Mouse (Mus musculus): Measurements from ENCODE around the gene Gbgt1. TPM values are rescaled to one million over a fixed set of nuclear protein-coding genes. Genes with fewer than 3 reads are reported as not detected.
"Not testable (repeated sequence)": the region's sequence is repeated elsewhere in the genome, so short reads cannot be mapped to it uniquely, and the experiment has no call there.

The Gbgt1 gene
- total RNA-seq (2015) (not detected in 2 replicates), total RNA-seq (2017) (0.48 TPM in 1 of 2 replicates, not detected in the other)

DNA sequence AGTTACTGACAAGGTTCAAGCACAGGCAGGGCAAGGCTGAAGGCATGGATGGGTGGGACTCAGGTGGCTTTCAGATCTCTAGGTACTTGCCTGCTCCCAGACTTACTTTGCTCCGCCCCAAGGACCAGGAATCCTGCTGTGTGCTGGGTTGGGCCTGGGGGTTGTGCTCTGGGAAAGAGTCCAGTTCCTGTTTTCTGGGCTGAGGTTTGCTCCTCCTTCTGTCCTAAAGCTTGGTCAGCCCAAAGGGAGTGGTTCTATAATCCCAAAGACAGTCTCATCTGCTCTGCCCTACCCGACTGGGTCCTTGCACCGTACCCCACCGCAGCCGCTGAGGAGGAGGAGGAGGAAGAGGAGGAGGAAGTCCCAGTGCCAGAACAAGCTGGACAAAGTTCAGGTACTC is at the start of gene Gbgt1:
Gene Gbgt1 (plus strand): TSS at position 221 of the 400 bp plus-strand sequence.
- peak; percentile 62 for ATAC-seq (ENCODE audit: poor library complexity, severe bottlenecking)

- no peak for ATAC-seq (ENCODE audit: poor library complexity, severe bottlenecking)
Observed at GRCm38 (mm10) chr2:28447315-28447670, 49.4 kb upstream of the Gbgt1 start.

DNA sequence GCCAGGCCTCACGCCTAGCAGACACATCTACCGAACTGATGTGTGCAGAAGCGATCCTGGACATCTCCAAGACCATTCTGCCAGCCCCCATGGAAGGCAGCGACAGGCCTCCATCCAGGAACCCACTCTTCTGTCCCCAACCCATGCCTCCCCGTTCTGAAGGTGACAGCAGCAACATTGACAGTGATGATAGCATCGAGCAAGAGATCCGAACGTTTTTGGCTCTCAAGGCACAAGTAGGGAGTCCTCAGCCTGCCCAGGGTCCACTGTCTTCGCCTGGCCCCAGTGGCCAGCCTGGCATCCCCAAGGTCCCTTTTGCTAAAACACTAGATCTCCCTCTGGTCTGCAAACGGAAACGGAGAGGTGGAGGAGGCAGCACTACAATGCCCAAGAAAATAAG is 45.0 kb upstream of the Gbgt1 start:
- no peak for ATAC-seq (ENCODE audit: poor library complexity, severe bottlenecking)

- no peak for ATAC-seq (ENCODE audit: poor library complexity, severe bottlenecking)
Observed at GRCm38 (mm10) chr2:28453539-28453938, 43.2 kb upstream of the Gbgt1 start.

DNA sequence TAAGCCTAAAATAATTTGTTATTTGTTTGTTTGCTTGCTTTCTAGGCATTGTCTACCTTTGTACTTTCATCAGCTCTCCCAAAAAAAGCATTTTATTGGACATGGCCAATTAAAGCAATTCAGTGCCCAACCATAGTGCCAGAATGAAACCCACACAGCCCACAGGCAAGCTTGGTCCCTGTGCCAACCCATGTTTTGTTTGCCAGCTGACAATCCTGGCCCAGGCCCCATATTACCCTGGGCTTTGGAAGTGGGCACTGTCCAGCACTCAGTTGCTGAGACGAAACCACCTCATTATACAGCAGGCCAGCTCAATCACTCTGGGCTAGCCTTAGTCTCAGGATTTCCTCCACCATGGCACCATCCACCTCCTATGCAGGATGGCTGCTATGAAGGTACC is 40.1 kb upstream of the Gbgt1 start:
- no peak for ATAC-seq (ENCODE audit: poor library complexity, severe bottlenecking)

DNA sequence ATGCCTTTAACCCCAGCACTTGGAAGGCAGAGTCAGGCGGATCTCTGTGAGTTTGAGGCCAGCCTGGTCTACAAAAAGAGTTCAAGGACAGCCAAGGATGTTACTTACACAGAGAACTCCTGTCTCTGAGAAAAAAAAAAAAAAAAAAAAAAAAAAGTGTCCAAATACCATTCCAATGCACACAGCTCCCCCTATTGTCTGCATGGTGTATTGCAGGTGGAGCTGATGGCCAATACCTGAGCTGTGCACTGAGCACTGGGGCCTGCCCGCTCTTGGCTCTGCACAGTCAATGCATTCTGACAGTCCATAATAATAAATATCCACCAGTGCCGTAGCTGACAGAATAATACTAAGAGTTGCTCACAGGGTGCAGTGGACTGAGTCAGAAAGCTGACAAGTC is 32.8 kb upstream of the Gbgt1 start:
- ATAC-seq (ENCODE audit: poor library complexity, severe bottlenecking): peak; percentile 44

- ATAC-seq (ENCODE audit: poor library complexity, severe bottlenecking): no peak
Observed at GRCm38 (mm10) chr2:28464919-28465318, 31.8 kb upstream of the Gbgt1 start.

GRCm38 (mm10) chr2:28465836-28466518 is 30.7 kb upstream of the Gbgt1 start, which contains the start of gene 1700007K13Rik:
TSS of gene 1700007K13Rik (minus strand) at chr2:28466332.
- ATAC-seq (ENCODE audit: poor library complexity, severe bottlenecking): no peak

DNA sequence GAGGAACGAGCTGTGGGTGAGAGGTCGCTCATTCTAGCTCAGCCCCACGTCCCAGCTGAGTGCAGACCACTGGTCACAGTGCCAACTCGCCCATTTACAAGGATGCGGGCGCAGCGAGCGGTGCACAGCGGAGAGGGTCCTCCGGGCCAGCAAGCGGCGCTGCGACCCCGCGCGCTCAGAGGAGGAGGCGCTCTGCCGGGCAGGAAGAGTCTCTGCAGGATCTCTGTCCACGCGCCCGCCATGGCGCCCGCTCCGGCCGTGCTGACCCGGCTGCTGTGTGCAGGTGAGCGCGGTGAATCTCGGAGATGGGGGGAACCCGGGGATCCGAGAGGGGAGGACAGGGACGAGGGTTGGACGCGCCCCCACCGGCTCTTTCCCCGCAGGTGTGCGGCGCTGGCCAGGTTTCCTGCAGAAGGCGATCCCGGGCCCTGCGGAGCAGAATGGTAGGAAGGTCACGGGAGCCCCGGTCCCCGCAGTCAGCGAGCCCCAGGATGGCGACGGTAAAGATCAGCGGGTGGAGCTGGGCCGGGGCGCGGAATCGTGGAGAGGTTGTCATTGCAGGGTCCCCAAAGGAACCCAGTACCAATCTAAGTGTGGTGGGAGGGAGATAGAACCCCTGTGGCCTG is 28.7 kb upstream of the Gbgt1 start, which contains the start of gene Mrps2:
Gene Mrps2 (plus strand): TSS at position 207 of the 626 bp plus-strand sequence.
- ATAC-seq (ENCODE audit: poor library complexity, severe bottlenecking): peak; percentile 98

GRCm38 (mm10) chr2:28468486-28469225 is 28.0 kb upstream of the Gbgt1 start:
- ATAC-seq (ENCODE audit: poor library complexity, severe bottlenecking): no peak

GRCm38 (mm10) chr2:28469461-28469860 is 27.2 kb upstream of the Gbgt1 start:
- no peak for ATAC-seq (ENCODE audit: poor library complexity, severe bottlenecking)

GRCm38 (mm10) chr2:28470591-28470990 is 26.1 kb upstream of the Gbgt1 start:
- no peak for ATAC-seq (ENCODE audit: poor library complexity, severe bottlenecking)

- ATAC-seq (ENCODE audit: poor library complexity, severe bottlenecking): not testable (repeated sequence)
Observed at GRCm38 (mm10) chr2:28472011-28472410, 24.7 kb upstream of the Gbgt1 start.

DNA sequence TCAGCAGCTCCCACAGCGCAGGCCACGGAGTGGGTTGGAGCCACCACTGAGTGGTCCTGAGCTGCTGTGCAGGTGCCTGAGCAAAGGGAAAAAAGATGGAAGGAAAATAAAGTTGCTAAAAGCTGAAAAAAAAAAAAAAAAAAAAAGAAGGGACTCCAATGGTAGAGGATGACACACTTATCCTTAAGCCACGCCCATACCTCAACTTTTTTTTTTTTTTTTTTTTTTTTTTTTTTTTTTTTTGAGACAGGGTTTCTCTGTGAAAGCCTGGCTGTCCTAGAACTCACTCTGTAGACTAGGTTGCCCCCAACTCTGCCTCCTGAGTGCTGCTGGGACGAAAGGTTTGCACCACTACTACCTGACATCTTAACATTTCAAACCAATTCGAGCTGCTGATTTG is 18.7 kb upstream of the Gbgt1 start:
- not testable (repeated sequence) for ATAC-seq (ENCODE audit: poor library complexity, severe bottlenecking)

GRCm38 (mm10) chr2:28479208-28480204 is 17.2 kb upstream of the Gbgt1 start:
- ATAC-seq (ENCODE audit: poor library complexity, severe bottlenecking): no peak

GRCm38 (mm10) chr2:28483861-28484260 is 12.8 kb upstream of the Gbgt1 start:
- ATAC-seq (ENCODE audit: poor library complexity, severe bottlenecking): no peak

- ATAC-seq (ENCODE audit: poor library complexity, severe bottlenecking): no peak
Observed at GRCm38 (mm10) chr2:28494521-28494920, 2.2 kb upstream of the Gbgt1 start.

GRCm38 (mm10) chr2:28495207-28495756 is 1.4 kb upstream of the Gbgt1 start:
- ATAC-seq (ENCODE audit: poor library complexity, severe bottlenecking): peak; percentile 81

DNA sequence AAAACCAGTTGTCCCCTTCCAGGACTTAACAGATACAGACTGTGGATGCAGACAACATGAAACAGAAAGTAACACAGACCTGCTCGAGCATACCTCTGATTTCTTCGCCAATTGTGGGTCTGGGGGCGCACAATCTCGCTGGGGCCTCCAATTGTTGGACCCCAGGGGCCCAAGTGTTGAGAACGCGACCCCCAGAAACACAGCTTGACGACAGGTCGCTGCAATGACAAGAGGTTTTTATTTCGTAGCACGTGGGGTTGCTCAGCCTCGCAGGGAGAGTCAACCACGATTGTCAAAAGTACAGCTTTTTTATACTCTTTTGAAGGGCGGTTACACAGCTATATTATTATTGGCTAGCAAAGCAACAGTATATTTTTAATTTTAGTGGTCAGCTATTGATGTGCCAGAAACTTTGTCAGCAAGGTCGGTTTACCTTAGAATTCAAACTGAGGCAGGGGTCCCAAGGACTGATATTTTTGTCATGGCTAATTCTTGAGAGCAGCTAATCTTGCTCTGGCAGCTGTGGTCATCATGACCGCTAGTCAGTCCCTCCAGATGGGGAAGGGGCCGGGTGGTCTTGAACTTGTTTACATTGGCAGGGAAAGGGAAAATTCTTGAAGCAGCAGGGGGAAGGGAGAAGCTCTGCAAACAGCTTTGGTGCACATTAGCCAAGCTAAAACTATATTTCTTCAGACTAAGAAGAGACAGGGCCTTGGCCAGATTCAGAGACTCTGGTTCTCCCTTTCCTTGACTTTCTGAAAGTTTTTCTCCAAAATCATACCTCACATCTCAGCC is 693 bp upstream of the Gbgt1 start:
- no peak for ATAC-seq (ENCODE audit: poor library complexity, severe bottlenecking)

Data from megakaryocyte, adult 5-6 weeks (primary cell).